Mouse (Mus musculus) olfactory bulb, adult 2 months (tissue): ENCODE results near the gene Glipr2. TPM values are rescaled to one million over a fixed set of nuclear protein-coding genes. Genes with fewer than 3 reads are reported as not detected.

ENCODE experiments used
- H3K27ac ChIP-seq: fragments of 200-500 bp; 2 replicates; pipeline ENCODE4 v1.5.1; 2012; ENCODE audit warnings: low read depth, low read length; ENCODE audit not compliant: insufficient read depth
- H3K4me1 ChIP-seq: fragments of 200-500 bp; 2 replicates; pipeline ENCODE4 v1.6.1; 2012; ENCODE audit warnings: low read length; ENCODE audit not compliant: control insufficient read depth, insufficient read depth
- H3K4me3 ChIP-seq: fragments of 200-500 bp; 2 replicates; pipeline ENCODE4 v1.5.1; 2012; ENCODE audit warnings: mild to moderate bottlenecking, low read depth, low read length, moderate library complexity; ENCODE audit not compliant: insufficient read depth
- CTCF ChIP-seq: fragments of 200-500 bp; IDR thresholded peaks from 2 replicates; pipeline ENCODE4 v1.5.1; 2012; ENCODE audit warnings: low read depth, mild to moderate bottlenecking, low read length, moderate library complexity; ENCODE audit not compliant: insufficient read depth
- POLR2A ChIP-seq: fragments of 200-500 bp; IDR thresholded peaks from 2 replicates; pipeline ENCODE4 v1.6.1; 2012; ENCODE audit warnings: mild to moderate bottlenecking, low read depth, low read length, moderate library complexity; ENCODE audit not compliant: insufficient read depth
- WGBS: fragments of 180-500 bp; shearing (Covaris S2); methylation state at CpG from one replicate; pipeline ENCODE4 v1.1.7; 2018; 5-methylcytosine and 5-hydroxymethylcytosine counted together
- polyA plus RNA-seq: library from polyadenylated mRNA; stranded (reverse); fragments of >200 nt; gene quantifications from 2 replicates; pipeline ENCODE4 v1.2.4, GENCODE M21; 2012; ENCODE audit warnings: low replicate concordance; ENCODE audit not compliant: missing spikeins, insufficient read depth, insufficient read length

Gene Glipr2
- polyA plus RNA-seq, 1 experiment: not detected

DNA sequence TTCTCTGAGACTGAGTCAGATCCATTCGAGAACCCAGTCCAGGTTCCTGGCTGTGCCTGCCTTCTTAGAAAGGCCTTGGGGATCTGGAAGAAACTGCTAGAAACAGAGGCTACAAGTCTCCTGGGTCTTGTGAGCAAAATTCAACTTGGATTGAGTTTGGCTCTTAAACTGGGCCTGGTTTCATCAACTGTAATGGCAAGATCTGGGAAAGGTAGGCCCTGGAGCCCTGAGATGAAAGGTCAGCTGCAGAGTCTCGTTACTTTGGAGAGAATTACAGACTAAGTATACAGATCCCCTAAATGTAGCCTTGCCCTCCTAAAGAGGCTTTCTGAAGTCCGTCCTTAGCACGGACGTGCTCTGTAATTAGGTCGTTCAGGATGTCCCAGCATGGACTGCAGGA is 68.4 kb downstream of the Glipr2 start:
- WGBS: 88% methylated on average over 6 of the region's 6 CpGs

More for the DNA sequence above, 68.4 kb downstream of the Glipr2 start:
- Histone ChIP-seq H3K4me1 (peaks cover 27% of the 10 kb centered on the region), H3K4me3 (no peak overlapping the region), H3K27ac (no peak overlapping the region)
- no peak for TF ChIP-seq CTCF
- no peak for TF ChIP-seq POLR2A

Other genes starting within 250 kb of the Glipr2 start
- gene Olfr71, start 247.1 kb upstream of the Glipr2 start, polyA plus RNA-seq: not detected in 2 replicates
- not detected in 2 replicates for gene Hrct1, start 230.2 kb upstream of the Glipr2 start, polyA plus RNA-seq
- not detected in 2 replicates for gene Spaar, start 227.4 kb upstream of the Glipr2 start, polyA plus RNA-seq
- gene Olfr159, start 186.4 kb upstream of the Glipr2 start, polyA plus RNA-seq: not detected in 2 replicates
- not detected in 2 replicates for gene Olfr156, start 133.5 kb upstream of the Glipr2 start, polyA plus RNA-seq
- not detected in 2 replicates for gene Olfr157, start 117.2 kb upstream of the Glipr2 start, polyA plus RNA-seq
- gene Olfr155, start 105.8 kb upstream of the Glipr2 start, polyA plus RNA-seq: not detected in 2 replicates
- gene Reck, start 81.9 kb upstream of the Glipr2 start, polyA plus RNA-seq: not detected in 2 replicates
- gene Ccin, start 26.1 kb downstream of the Glipr2 start, polyA plus RNA-seq: not detected in 2 replicates
- gene Clta, start 47.1 kb downstream of the Glipr2 start, polyA plus RNA-seq: not detected in 2 replicates
- gene Gne, start 126.8 kb downstream of the Glipr2 start, polyA plus RNA-seq: not detected in 2 replicates